Mouse (Mus musculus): ENCODE measurements at regions not wholly inside any gene's neighbourhood (a gene's known extent, or its start where the extent isn't known, plus 50 kb on each side); places are given as distances from the start of the nearest gene placed in this dataset.

GRCm38 (mm10) chr2:50968382-50968781, 180.5 kb downstream of the Rnd3 start:
- DNase-seq (ENCODE audit: low spot score) (no peak), ATAC-seq (no peak)
- no peaks in the 10 kb centered on the region for H3K4me1 ChIP-seq (ENCODE audit: insufficient read depth, low read depth, low read length)
- H3K9ac ChIP-seq (replicated peaks; ENCODE audit: low read depth) = no peak overlapping the region
- no peak overlapping the region for H3K4me2 ChIP-seq (replicated peaks; ENCODE audit: low read depth, low read length)
- TF ChIP-seq EP300 (IDR thresholded peaks at IDR 0.05) (no peak), CTCF (IDR thresholded peaks at IDR 0.05) (no peak)
- no peaks in the 10 kb centered on the region for H3K36me3 ChIP-seq (ENCODE audit: insufficient read depth, low read length)
- H3K4me3 ChIP-seq (ENCODE audit: low read depth, low read length) = no peak overlapping the region
- WGBS = 62% methylated on average over 4 of the region's 4 CpGs
- H3K27me3 ChIP-seq (replicated peaks; ENCODE audit: insufficient read depth, low read length) = no peaks in the 10 kb centered on the region
- no peak overlapping the region for H3K27ac ChIP-seq (ENCODE audit: low read length)
- H3K9me3 ChIP-seq (ENCODE audit: low read length) = no peaks in the 10 kb centered on the region

- Histone ChIP-seq H3K4me1 (ENCODE audit: insufficient read depth, low read depth, low read length) (no peaks in the 10 kb centered on the region), H3K9ac (replicated peaks; ENCODE audit: low read depth) (no peak overlapping the region), H3K27me3 (replicated peaks; ENCODE audit: insufficient read depth, low read length) (no peaks in the 10 kb centered on the region), H3K36me3 (ENCODE audit: insufficient read depth, low read length) (no peaks in the 10 kb centered on the region), H3K4me3 (ENCODE audit: low read depth, low read length) (no peak overlapping the region), H3K4me2 (replicated peaks; ENCODE audit: low read depth, low read length) (no peak overlapping the region), H3K27ac (ENCODE audit: low read length) (no peak overlapping the region), H3K9me3 (ENCODE audit: low read length) (no peaks in the 10 kb centered on the region)
- DNase-seq (ENCODE audit: low spot score) (peak; percentile 74), ATAC-seq (peak; percentile 47)
- 19% methylated on average over 4 of the region's 4 CpGs for WGBS
- no peak for TF ChIP-seq EP300 (IDR thresholded peaks at IDR 0.05)
- TF ChIP-seq CTCF (IDR thresholded peaks at IDR 0.05) = peak; percentile 14; the same call in 1 of the 2 replicates
Observed at GRCm38 (mm10) chr2:50967826-50968225, 181.1 kb downstream of the Rnd3 start.

GRCm38 (mm10) chr2:50967133-50967532, 181.8 kb downstream of the Rnd3 start:
- Histone ChIP-seq H3K9me3 (ENCODE audit: low read length) (no peaks in the 10 kb centered on the region), H3K4me3 (ENCODE audit: low read depth, low read length) (no peak overlapping the region), H3K4me2 (replicated peaks; ENCODE audit: low read depth, low read length) (no peak overlapping the region), H3K9ac (replicated peaks; ENCODE audit: low read depth) (no peak overlapping the region), H3K4me1 (ENCODE audit: insufficient read depth, low read depth, low read length) (no peaks in the 10 kb centered on the region), H3K27ac (ENCODE audit: low read length) (no peak overlapping the region), H3K27me3 (replicated peaks; ENCODE audit: insufficient read depth, low read length) (no peaks in the 10 kb centered on the region), H3K36me3 (ENCODE audit: insufficient read depth, low read length) (no peaks in the 10 kb centered on the region)
- no peak for DNase-seq (ENCODE audit: low spot score)
- TF ChIP-seq CTCF (IDR thresholded peaks at IDR 0.05) = no peak
- TF ChIP-seq EP300 (IDR thresholded peaks at IDR 0.05) = no peak
- no peak for ATAC-seq
- WGBS = 47% methylated on average over 4 of the region's 4 CpGs

GRCm38 (mm10) chr2:50965485-50966017, 183.4 kb downstream of the Rnd3 start:
- Histone ChIP-seq H3K4me2 (replicated peaks; ENCODE audit: low read depth, low read length) (no peak overlapping the region), H3K9me3 (ENCODE audit: low read length) (no peaks in the 10 kb centered on the region), H3K4me3 (ENCODE audit: low read depth, low read length) (no peak overlapping the region), H3K4me1 (ENCODE audit: insufficient read depth, low read depth, low read length) (no peaks in the 10 kb centered on the region), H3K36me3 (ENCODE audit: insufficient read depth, low read length) (no peaks in the 10 kb centered on the region), H3K27ac (ENCODE audit: low read length) (no peak overlapping the region), H3K27me3 (replicated peaks; ENCODE audit: insufficient read depth, low read length) (no peaks in the 10 kb centered on the region), H3K9ac (replicated peaks; ENCODE audit: low read depth) (no peak overlapping the region)
- DNase-seq (ENCODE audit: low spot score) (no peak), ATAC-seq (no peak)
- WGBS = 91% methylated on average over 8 of the region's 8 CpGs
- no peak for TF ChIP-seq CTCF (IDR thresholded peaks at IDR 0.05)
- no peak for TF ChIP-seq EP300 (IDR thresholded peaks at IDR 0.05)

GRCm38 (mm10) chr2:50964062-50964461, 184.8 kb downstream of the Rnd3 start:
- TF ChIP-seq CTCF (IDR thresholded peaks at IDR 0.05) (no peak), EP300 (IDR thresholded peaks at IDR 0.05) (no peak)
- ATAC-seq (no peak), DNase-seq (ENCODE audit: low spot score) (no peak)
- no peak overlapping the region for H3K4me3 ChIP-seq (ENCODE audit: low read depth, low read length)
- no peak overlapping the region for H3K27ac ChIP-seq (ENCODE audit: low read length)
- no peak overlapping the region for H3K4me2 ChIP-seq (replicated peaks; ENCODE audit: low read depth, low read length)
- H3K27me3 ChIP-seq (replicated peaks; ENCODE audit: insufficient read depth, low read length) = no peaks in the 10 kb centered on the region
- H3K9ac ChIP-seq (replicated peaks; ENCODE audit: low read depth) = no peak overlapping the region
- no peaks in the 10 kb centered on the region for H3K4me1 ChIP-seq (ENCODE audit: insufficient read depth, low read depth, low read length)
- H3K9me3 ChIP-seq (ENCODE audit: low read length) = no peaks in the 10 kb centered on the region
- WGBS = 76% methylated on average over 3 of the region's 3 CpGs
- no peaks in the 10 kb centered on the region for H3K36me3 ChIP-seq (ENCODE audit: insufficient read depth, low read length)

GRCm38 (mm10) chr2:50961049-50961448, 187.9 kb downstream of the Rnd3 start:
- ATAC-seq (no peak), DNase-seq (ENCODE audit: low spot score) (no peak)
- Histone ChIP-seq H3K36me3 (ENCODE audit: insufficient read depth, low read length) (no peaks in the 10 kb centered on the region), H3K4me3 (ENCODE audit: low read depth, low read length) (no peak overlapping the region), H3K9ac (replicated peaks; ENCODE audit: low read depth) (no peak overlapping the region), H3K27me3 (replicated peaks; ENCODE audit: insufficient read depth, low read length) (no peaks in the 10 kb centered on the region), H3K27ac (ENCODE audit: low read length) (no peak overlapping the region), H3K4me2 (replicated peaks; ENCODE audit: low read depth, low read length) (no peak overlapping the region), H3K4me1 (ENCODE audit: insufficient read depth, low read depth, low read length) (no peaks in the 10 kb centered on the region), H3K9me3 (ENCODE audit: low read length) (no peaks in the 10 kb centered on the region)
- 40% methylated on average over 4 of the region's 4 CpGs for WGBS
- TF ChIP-seq EP300 (IDR thresholded peaks at IDR 0.05) (no peak), CTCF (IDR thresholded peaks at IDR 0.05) (no peak)

- ATAC-seq (no peak), DNase-seq (ENCODE audit: low spot score) (no peak)
- 85% methylated on average over 9 of the region's 9 CpGs for WGBS
- H3K36me3 ChIP-seq (ENCODE audit: insufficient read depth, low read length) = no peaks in the 10 kb centered on the region
- H3K9ac ChIP-seq (replicated peaks; ENCODE audit: low read depth) = no peak overlapping the region
- H3K9me3 ChIP-seq (ENCODE audit: low read length) = no peaks in the 10 kb centered on the region
- no peak overlapping the region for H3K4me3 ChIP-seq (ENCODE audit: low read depth, low read length)
- no peaks in the 10 kb centered on the region for H3K4me1 ChIP-seq (ENCODE audit: insufficient read depth, low read depth, low read length)
- no peak overlapping the region for H3K27ac ChIP-seq (ENCODE audit: low read length)
- TF ChIP-seq EP300 (IDR thresholded peaks at IDR 0.05) = no peak
- no peak for TF ChIP-seq CTCF (IDR thresholded peaks at IDR 0.05)
- H3K27me3 ChIP-seq (replicated peaks; ENCODE audit: insufficient read depth, low read length) = no peaks in the 10 kb centered on the region
- H3K4me2 ChIP-seq (replicated peaks; ENCODE audit: low read depth, low read length) = no peak overlapping the region
Observed at GRCm38 (mm10) chr2:50959323-50959722, 189.6 kb downstream of the Rnd3 start.

Measured in lung, postnatal 0 days (tissue).